Mouse (Mus musculus): ENCODE results near the gene Fis1. TPM values are rescaled to one million over a fixed set of nuclear protein-coding genes. Genes with fewer than 3 reads are reported as not detected.

Fis1 gene
- polyA plus RNA-seq (2014; fragmentation: Illumina TruSeq; extraction: RNeasy Lipid Tissue Mini Kit (QIAGEN cat#74804)): 6.2 TPM

DNA sequence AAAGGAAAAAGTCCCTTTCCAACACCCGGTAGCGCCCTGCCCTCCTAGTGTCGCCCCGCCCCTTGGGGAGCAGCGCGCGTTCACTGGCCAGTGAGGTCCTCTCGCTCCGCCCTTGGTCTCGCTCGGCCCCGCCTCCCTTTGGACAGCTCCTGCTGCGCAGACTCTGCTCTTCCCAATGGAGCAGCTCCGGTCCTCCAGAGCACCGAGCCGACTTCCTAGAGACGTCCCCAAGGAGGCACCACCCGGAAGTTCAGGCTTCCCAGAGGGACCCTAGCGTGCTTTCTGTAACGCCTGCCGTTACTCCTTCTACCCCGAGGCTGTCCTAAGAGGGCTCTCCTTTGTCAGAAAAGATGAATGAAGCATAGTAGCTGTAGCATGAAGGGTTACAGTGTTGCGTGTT is at the start of gene Fis1:
Fis1 (plus strand) TSS at position 261 of the 400 bp plus-strand sequence.

GRCm38 (mm10) chr5:136907991-136908857 is 44.9 kb upstream of the Fis1 start, which contains the start of gene Ift22:
Ift22 (plus strand) TSS chr5:136908150.

GRCm38 (mm10) chr5:136966331-136966730 is 13.3 kb downstream of the Fis1 start, which contains the start of gene Cldn15:
Cldn15 (plus strand) TSS chr5:136966616.

GRCm38 (mm10) chr5:136986695-136987137 is 33.6 kb downstream of the Fis1 start, which contains the start of gene Plod3:
Plod3 (plus strand) TSS chr5:136987019.

DNA sequence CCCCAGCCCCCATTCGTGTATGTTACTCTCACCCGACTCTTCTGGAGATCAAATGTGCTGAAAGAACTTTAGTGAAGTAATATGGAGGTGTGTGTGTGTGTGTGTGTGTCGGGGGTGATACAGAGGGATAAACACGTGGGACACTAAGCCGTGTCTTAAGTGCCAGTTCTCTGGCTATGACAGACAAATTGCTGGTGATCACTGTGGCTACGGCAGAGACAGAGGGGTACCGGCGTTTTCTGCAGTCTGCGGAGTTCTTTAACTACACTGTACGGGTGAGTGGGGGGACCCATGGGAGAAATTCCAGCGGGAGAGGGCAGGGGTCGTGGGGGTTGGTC is 34.8 kb downstream of the Fis1 start, which contains the start of gene Znhit1:
Znhit1 (minus strand) TSS at position 88 of the 338 bp plus-strand sequence.

Other genes starting within 250 kb of the Fis1 start
- 1.1 TPM for gene Col26a1, start 70.1 kb upstream of the Fis1 start, polyA plus RNA-seq (2014; fragmentation: Illumina TruSeq; extraction: RNeasy Lipid Tissue Mini Kit (QIAGEN cat#74804))
- gene Ift22, start 45.1 kb upstream of the Fis1 start, polyA plus RNA-seq (2014; fragmentation: Illumina TruSeq; extraction: RNeasy Lipid Tissue Mini Kit (QIAGEN cat#74804)): 3.8 TPM
- gene Cldn15, start 13.3 kb downstream of the Fis1 start, polyA plus RNA-seq (2014; fragmentation: Illumina TruSeq; extraction: RNeasy Lipid Tissue Mini Kit (QIAGEN cat#74804)): 2.9 TPM
- 2.3 TPM for gene Plod3, start 33.7 kb downstream of the Fis1 start, polyA plus RNA-seq (2014; fragmentation: Illumina TruSeq; extraction: RNeasy Lipid Tissue Mini Kit (QIAGEN cat#74804))
- gene Znhit1, start 34.7 kb downstream of the Fis1 start, polyA plus RNA-seq (2014; fragmentation: Illumina TruSeq; extraction: RNeasy Lipid Tissue Mini Kit (QIAGEN cat#74804)): 0.80 TPM
- not detected for gene Vgf, start 73.1 kb downstream of the Fis1 start, polyA plus RNA-seq (2014; fragmentation: Illumina TruSeq; extraction: RNeasy Lipid Tissue Mini Kit (QIAGEN cat#74804))
- gene Ap1s1, start 92.9 kb downstream of the Fis1 start, polyA plus RNA-seq (2014; fragmentation: Illumina TruSeq; extraction: RNeasy Lipid Tissue Mini Kit (QIAGEN cat#74804)): 10.1 TPM
- gene Serpine1, start 119.0 kb downstream of the Fis1 start, polyA plus RNA-seq (2014; fragmentation: Illumina TruSeq; extraction: RNeasy Lipid Tissue Mini Kit (QIAGEN cat#74804)): 1.1 TPM
- gene Trim56, start 162.9 kb downstream of the Fis1 start, polyA plus RNA-seq (2014; fragmentation: Illumina TruSeq; extraction: RNeasy Lipid Tissue Mini Kit (QIAGEN cat#74804)): 33.9 TPM
- 0.34 TPM for gene Muc3, start 196.0 kb downstream of the Fis1 start, polyA plus RNA-seq (2014; fragmentation: Illumina TruSeq; extraction: RNeasy Lipid Tissue Mini Kit (QIAGEN cat#74804))

Data from ovary, adult 10 weeks (tissue).